Mouse (Mus musculus) cerebellum, adult 2 months (tissue): ENCODE results near the gene Klrb1b. TPM values are rescaled to one million over a fixed set of nuclear protein-coding genes. Genes with fewer than 3 reads are reported as not detected.
"Not testable (repeated sequence)": the region's sequence is repeated elsewhere in the genome, so short reads cannot be mapped to it uniquely, and the experiment has no call there.

ENCODE experiments used
- DNase-seq, 2 experiments: peaks; one replicate each; pipeline ENCODE4 v3.0.0; 2021
- H3K27ac ChIP-seq: fragments of 200-500 bp; 2 replicates; pipeline ENCODE4 v1.5.1; 2012; ENCODE audit warnings: low read length, control low read depth, inconsistent platforms; ENCODE audit not compliant: insufficient read depth
- H3K27me3 ChIP-seq: fragments of 200-500 bp; 2 replicates; pipeline ENCODE4 v1.6.1; 2012; ENCODE audit warnings: inconsistent platforms, mild to moderate bottlenecking, low read length, moderate library complexity; ENCODE audit not compliant: control insufficient read depth, insufficient read depth
- H3K4me1 ChIP-seq: fragments of 200-500 bp; 2 replicates; pipeline ENCODE4 v1.6.1; 2011; ENCODE audit warnings: low read length; ENCODE audit not compliant: control insufficient read depth, insufficient read depth
- H3K4me3 ChIP-seq: fragments of 200-500 bp; replicated peaks from 2 replicates; pipeline ENCODE3; 2011; ENCODE audit warnings: mild to moderate bottlenecking, low read depth, low read length, control low read depth; ENCODE audit not compliant: insufficient read depth
- CTCF ChIP-seq: fragments of 200-500 bp; IDR thresholded peaks from 2 replicates; pipeline ENCODE4 v1.5.1; 2011; ENCODE audit warnings: low read depth, mild to moderate bottlenecking, control low read depth, low read length, moderate library complexity, borderline replicate concordance; ENCODE audit not compliant: insufficient read depth
- POLR2A ChIP-seq: fragments of 200-500 bp; IDR thresholded peaks from 2 replicates; pipeline ENCODE4 v1.6.1; 2011; ENCODE audit warnings: low read length, control low read depth, borderline replicate concordance; ENCODE audit not compliant: insufficient read depth
- WGBS: fragments of 180-500 bp; shearing (Covaris S2); methylation state at CpG from one replicate; pipeline ENCODE4 v1.1.7; 2018; 5-methylcytosine and 5-hydroxymethylcytosine counted together
- polyA plus RNA-seq: library from polyadenylated mRNA; depleted of rRNA; stranded (reverse); fragments of >200 nt; gene quantifications from 2 replicates; pipeline ENCODE4 v1.2.3, GENCODE M21; 2012

The Klrb1b gene
- polyA plus RNA-seq, 1 experiment: not detected

GRCm38 (mm10) chr6:128796321-128796955, 29.7 kb downstream of the Klrb1b start:
- no peak for DNase-seq
- H3K4me3 ChIP-seq: no peak overlapping the region
- WGBS: 80% methylated on average over 8 of the region's 8 CpGs
- H3K4me1 ChIP-seq: peaks cover 3% of the 10 kb centered on the region
- H3K27me3 ChIP-seq: no peaks in the 10 kb centered on the region
- no peak for TF ChIP-seq CTCF
- no peak for TF ChIP-seq POLR2A
- no peak overlapping the region for H3K27ac ChIP-seq

GRCm38 (mm10) chr6:128793734-128794133, 32.4 kb downstream of the Klrb1b start:
- no peak for DNase-seq
- 81% methylated on average over 6 of the region's 6 CpGs for WGBS
- Histone ChIP-seq H3K27ac (no peak overlapping the region), H3K4me3 (no peak overlapping the region), H3K4me1 (peaks cover 3% of the 10 kb centered on the region), H3K27me3 (no peaks in the 10 kb centered on the region)
- TF ChIP-seq CTCF: no peak
- TF ChIP-seq POLR2A: no peak

- not testable (repeated sequence) for H3K4me3 ChIP-seq, H3K4me1 ChIP-seq, DNase-seq, H3K27me3 ChIP-seq, H3K27ac ChIP-seq
- WGBS: 85% methylated on average over 4 of the region's 4 CpGs
These were observed 35.6 kb downstream of the Klrb1b start for GRCm38 (mm10) chr6:128790491-128790994.

- no peaks in the 10 kb centered on the region for H3K4me1 ChIP-seq
- no peak for DNase-seq
These were observed 37.0 kb downstream of the Klrb1b start, which contains the start of gene Klrb1c for GRCm38 (mm10) chr6:128789115-128789514. Gene Klrb1c (minus strand): TSS chr6:128789215.

GRCm38 (mm10) chr6:128788517-128788916, 37.6 kb downstream of the Klrb1b start:
- H3K27me3 ChIP-seq: no peaks in the 10 kb centered on the region
- no peak overlapping the region for H3K4me3 ChIP-seq
- WGBS: 81% methylated on average over 1 of the region's 1 CpGs

More at GRCm38 (mm10) chr6:128789115-128789514, 37.0 kb downstream of the Klrb1b start, which contains the start of gene Klrb1c:
- 91% methylated on average over 2 of the region's 2 CpGs for WGBS
- H3K4me3 ChIP-seq: no peak within 1 kb of the TSS
- TF ChIP-seq POLR2A: no peak
- no peak for TF ChIP-seq CTCF
- no peaks in the 10 kb centered on the region for H3K27me3 ChIP-seq
- H3K27ac ChIP-seq: no peak within 1 kb of the TSS

GRCm38 (mm10) chr6:128786396-128786795, 39.7 kb downstream of the Klrb1b start:
- not testable (repeated sequence) for DNase-seq, H3K4me1 ChIP-seq, H3K27ac ChIP-seq, H3K27me3 ChIP-seq, H3K4me3 ChIP-seq
- WGBS: 83% methylated on average over 1 of the region's 1 CpGs

More at GRCm38 (mm10) chr6:128788517-128788916, 37.6 kb downstream of the Klrb1b start:
- TF ChIP-seq POLR2A (no peak), CTCF (no peak)
- Histone ChIP-seq H3K4me1 (no peaks in the 10 kb centered on the region), H3K27ac (no peak overlapping the region)
- no peak for DNase-seq

GRCm38 (mm10) chr6:128769481-128770253, 56.5 kb downstream of the Klrb1b start:
- Histone ChIP-seq H3K27ac (no peak overlapping the region), H3K27me3 (no peaks in the 10 kb centered on the region), H3K4me1 (no peaks in the 10 kb centered on the region), H3K4me3 (no peak overlapping the region)
- 84% methylated on average over 10 of the region's 10 CpGs for WGBS
- no peak for DNase-seq
- TF ChIP-seq POLR2A (no peak), CTCF (no peak)

GRCm38 (mm10) chr6:128768047-128768446, 58.1 kb downstream of the Klrb1b start:
- H3K4me1 ChIP-seq: no peaks in the 10 kb centered on the region
- WGBS: 69% methylated on average over 4 of the region's 4 CpGs
- H3K27ac ChIP-seq: no peak overlapping the region
- no peaks in the 10 kb centered on the region for H3K27me3 ChIP-seq
- no peak for TF ChIP-seq CTCF
- no peak for TF ChIP-seq POLR2A
- H3K4me3 ChIP-seq: no peak overlapping the region
- no peak for DNase-seq
